Mouse (Mus musculus): ENCODE measurements around the gene Gata2.
"Not testable (repeated sequence)": the region's sequence is repeated elsewhere in the genome, so short reads cannot be mapped to it uniquely, and the experiment has no call there.

Gata2 gene

DNA sequence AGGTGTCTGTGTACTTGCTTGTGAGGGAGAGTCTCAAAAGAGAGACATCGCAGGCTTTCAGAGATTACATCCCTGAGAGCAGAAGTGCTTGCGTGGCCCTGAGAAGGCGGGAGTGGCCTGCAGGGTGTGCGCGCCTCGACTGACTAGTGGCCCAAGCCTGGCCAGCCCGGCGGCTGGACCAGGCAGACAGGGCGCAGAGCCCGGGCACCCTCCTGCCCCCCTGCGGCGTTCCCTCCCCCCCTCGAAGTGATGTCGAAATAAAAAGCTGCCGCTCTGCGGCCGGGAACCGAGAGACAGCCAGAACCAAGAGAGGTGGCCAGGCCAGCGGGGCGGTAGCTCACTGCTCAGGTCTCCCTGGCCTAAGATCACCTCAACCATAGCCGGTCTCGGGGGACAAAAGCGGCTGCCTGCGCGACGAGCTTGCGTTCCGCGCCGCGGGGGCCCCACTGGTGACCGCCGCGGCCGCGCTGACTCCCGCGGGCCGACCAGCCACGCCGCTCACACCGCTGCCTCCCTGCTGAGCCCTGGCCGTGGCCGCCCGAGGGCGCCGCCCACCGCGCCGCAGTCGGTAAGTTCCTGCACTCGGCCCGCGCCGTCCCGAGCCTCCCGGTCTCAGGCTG lies at the start of gene Gata2:
Gene Gata2, plus strand, starts transcription at position 459 of the 620 bp plus-strand sequence.
- in situ Hi-C loops (cut with MboI, MseI): loop anchor here (10.0 kb wide), 1 partner anchor 311 kb away; no protein-coding TSS in a partner anchor

DNA sequence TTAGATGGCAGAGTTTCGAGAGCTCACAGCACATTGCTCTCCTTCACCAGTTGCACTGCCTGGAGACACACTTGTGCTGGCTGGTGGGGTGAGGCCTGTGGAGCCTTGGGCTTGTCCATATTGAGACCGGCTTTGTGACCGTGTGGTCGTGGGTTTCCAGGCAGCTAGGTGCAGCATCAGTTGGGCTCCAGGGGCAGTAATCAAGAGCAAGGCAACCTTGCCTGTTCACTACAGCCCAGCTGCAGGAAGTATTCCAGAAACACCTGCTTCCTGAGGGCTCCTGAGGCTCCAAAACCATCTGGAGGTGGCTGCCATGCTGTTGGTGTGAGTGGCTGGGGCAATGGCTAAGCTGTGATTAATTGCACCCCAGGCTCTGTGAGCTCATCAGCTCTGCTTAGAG lies 47.9 kb upstream of the Gata2 start:
- in situ Hi-C loops (cut with MboI, MseI): no loop called here

DNA sequence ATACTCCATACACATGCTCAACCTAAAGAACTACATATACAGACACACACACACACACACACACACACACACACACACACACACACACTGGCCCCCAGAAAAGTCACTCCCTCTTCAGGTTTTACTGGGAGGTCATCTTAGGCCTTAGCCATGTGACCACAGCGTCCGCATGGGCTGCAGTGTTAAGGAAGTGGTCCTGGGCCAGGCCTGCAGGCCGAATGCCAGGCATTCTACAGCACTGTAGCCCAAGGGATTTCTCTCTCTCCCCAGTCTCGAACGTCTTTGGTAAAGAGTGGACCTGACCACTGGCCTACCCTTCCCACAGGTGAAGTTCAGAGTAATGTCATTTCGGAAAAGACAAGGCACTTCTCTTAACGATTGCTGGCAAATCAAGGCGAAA lies 47.1 kb upstream of the Gata2 start:
- in situ Hi-C loops (cut with MboI, MseI): no loop called here

DNA sequence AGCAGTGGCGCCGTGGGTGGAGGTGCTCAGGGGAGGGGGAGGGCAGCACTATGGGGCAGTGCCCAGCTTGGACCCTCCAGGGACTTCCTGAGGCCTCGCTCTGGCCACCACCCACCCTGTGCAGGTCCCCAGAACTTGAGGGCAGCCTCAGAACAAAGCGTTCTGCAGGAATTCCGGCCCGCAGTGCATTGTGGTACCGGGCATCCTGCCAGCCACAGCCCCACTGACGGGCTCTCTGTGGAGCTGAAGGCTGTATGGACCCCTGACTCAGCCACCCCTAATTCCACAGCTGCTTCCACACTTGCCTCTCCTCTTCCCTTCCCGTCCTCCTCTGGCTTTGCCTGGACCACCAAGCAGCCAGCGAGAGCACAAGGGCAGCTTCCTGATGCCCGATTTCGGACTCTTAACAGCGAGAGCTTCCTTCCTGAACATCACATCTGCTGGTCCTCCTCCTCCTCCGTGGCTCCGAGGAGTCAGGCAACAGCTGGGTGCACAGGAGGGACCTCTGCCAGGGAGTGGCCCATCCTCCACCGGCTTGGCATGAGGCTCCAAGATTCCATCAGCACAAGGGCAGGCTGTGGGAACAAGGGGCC lies 46.2 kb upstream of the Gata2 start:
- in situ Hi-C loops (cut with MboI, MseI): no loop called here

DNA sequence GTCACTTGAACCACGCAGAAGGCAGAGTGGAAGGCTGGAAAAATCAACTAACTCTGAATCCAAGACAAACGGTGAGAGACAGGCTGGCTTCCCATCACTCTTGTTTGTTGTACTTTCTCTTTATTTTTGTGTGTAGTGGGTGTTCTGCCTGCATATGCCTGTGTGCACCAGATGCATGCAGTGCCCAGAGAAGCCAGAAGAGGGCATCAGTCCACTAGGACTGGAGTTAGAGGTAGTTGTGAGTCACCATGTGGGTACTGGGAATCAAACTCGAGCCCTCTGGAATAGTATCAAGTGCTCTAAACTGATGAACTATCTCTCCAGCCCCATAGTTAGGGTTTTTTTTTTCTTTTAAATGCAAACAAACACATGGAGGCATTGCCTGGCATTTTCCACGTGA lies 42.4 kb upstream of the Gata2 start:
- in situ Hi-C loops (cut with MboI, MseI): no loop called here

DNA sequence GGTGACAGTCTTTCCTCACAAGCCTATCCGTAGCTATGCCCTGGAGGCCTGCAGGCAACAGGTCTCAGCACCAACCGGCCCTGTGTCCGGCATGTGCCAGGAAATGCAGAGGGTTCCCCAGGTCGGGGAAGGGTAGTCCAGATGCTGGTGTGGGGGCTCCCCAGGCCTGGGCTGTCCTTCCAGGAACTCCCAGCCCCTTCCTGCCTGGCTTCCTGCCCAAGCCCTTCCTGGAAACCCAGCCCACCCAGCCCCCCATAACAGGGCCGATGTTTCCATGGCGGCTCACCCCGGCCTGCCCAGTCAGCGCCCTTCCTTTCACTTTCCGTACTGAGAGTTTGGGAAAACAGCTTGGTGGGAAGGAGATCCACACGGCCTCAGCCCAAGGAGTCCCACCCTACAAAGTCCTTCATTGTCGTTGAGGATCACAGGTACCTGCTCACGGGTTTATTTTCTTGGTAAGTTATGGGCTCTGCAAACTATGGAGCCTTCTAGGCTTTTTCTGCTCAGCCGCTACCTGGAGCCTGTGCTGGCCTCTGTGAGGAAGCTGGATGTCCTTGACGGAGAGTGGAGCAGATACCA lies 41.5 kb upstream of the Gata2 start:
- in situ Hi-C loops (cut with MboI, MseI): no loop called here

DNA sequence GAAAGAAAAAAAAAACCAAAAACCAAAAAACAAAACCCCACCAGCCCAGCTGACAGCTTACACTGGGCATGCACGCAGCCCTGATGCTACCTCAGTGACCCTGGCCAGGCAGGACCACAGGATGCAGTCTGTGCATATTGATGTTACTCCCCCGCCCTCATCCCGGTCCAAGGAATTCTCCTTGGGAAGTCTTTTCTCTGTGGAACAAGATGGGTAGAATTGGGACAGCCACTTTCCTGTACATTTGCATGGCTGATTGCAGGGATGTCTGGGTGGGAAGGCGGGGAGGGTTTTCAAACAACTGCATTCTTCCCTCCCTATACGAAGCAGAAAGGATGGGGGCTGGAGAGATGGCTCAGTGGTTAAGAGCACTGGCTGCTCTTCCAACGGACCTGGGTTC lies 40.7 kb upstream of the Gata2 start:
- in situ Hi-C loops (cut with MboI, MseI): no loop called here

DNA sequence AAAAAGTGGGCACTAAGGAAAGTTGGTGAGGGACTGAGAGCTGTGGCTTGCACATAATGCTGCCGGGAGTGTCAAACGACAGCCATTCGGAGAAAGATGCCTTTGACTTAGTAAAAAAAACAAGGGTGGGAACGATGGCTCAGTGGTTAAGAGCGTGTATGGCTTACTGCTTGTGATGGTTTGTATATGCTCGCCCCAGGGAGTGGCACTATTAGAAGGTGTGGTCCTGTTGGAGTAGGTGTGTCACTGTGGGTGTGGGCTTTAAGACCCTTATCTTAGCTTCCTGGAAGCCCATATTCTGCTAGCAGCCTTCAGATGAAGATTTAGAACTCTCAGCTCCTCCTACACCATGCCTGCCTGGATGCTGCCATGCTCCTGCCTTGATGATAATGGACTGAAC lies 38.1 kb upstream of the Gata2 start:
- in situ Hi-C loops (cut with MboI, MseI): not testable (repeated sequence)

DNA sequence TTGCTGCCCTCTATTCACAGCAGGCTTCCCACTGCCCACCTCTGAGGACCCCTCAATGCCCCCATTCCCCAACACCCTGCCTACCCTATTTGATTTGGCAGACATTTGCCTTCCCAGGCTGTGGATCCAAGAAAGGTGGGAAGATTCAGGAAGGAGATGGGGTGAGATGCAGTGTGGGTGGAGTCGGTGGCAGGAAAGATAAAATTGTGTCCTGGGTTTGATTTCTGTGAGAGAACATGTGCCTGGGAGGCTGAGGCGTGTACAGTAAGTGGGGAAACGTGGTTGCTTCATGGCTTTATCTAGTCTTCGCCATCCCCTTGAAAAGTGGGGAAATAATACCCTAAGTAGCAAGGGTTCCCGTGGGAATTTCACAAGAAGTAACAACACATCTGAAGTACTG lies 34.9 kb upstream of the Gata2 start:
- in situ Hi-C loops (cut with MboI, MseI): no loop called here

DNA sequence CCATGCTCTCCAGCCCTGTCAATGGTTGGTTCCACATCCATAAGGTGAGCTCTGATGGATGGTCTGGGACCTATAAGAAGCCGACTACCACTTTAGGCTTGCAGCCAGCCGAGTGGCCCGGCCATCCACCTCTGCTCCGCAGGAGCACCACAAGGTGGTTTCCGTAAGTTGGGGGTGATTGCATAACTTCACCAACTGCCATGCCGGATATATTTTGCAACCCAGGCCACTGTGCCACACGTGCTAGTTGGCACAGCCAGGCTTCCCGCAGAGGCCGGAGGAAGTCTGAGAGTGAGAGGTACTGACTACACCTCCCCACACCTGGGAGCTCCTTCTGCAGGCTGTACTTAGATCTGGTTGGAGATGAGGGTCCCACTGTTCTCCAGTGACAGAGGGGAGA lies 27.6 kb upstream of the Gata2 start:
- in situ Hi-C loops (cut with MboI, MseI): no loop called here

DNA sequence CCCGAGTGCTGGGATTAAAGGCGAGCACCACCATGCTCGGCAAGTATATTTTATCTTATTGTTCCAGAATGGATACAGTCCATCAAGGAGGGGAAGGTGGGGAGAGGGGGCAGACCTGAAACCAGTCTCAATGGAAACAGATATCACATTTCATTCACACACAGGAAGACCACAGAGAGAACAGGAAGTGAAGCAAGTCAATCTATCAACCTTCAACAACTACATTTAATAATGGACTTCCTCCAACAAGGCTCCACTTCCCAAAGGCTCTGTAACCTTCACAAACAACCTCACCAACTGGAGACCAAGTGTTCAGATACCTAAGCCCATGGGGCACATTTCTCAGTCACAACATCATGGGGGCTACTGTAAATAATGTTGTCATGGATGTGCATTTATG lies 19.5 kb upstream of the Gata2 start:
- in situ Hi-C loops (cut with MboI, MseI): no loop called here

DNA sequence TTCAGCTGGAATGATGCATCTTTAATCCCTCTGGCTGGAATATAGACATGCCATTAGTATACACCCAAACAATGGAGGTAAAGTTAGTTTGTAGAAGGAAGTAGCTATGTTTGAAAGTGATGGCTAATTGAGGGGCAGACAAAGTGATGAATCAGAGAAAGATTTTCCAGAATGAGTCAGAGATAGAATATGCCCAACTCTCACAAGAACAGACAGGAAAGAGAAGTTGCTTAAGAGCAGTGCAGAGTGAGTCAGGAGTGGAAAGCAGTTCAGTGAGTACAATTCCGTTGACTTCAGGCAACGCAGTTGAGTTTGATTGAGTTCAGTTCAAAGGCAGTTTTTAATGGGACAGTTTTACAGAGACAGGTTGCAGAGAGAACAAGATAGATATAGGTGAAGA lies 19.0 kb upstream of the Gata2 start:
- in situ Hi-C loops (cut with MboI, MseI): no loop called here

DNA sequence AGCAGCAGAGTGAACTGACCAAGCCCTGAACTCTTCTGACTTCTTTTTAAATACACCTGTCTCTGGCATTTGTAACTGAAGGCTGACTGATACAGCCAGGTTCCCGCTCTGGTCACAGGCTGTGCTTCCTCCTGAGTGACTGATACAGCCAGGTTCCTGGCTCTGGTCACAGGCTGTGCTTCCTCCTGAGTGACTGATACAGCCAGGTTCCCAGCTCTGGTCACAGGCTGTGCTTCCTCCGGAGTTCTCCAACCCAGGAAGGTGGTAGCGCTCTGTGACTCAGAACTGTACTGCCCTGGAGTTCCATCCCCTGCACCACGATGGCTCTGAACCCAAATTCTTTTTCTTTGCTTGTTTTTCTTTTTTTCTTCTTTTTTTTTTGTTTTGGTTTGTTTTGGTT lies 9.0 kb upstream of the Gata2 start:
- in situ Hi-C loops (cut with MboI, MseI): no loop called here

DNA sequence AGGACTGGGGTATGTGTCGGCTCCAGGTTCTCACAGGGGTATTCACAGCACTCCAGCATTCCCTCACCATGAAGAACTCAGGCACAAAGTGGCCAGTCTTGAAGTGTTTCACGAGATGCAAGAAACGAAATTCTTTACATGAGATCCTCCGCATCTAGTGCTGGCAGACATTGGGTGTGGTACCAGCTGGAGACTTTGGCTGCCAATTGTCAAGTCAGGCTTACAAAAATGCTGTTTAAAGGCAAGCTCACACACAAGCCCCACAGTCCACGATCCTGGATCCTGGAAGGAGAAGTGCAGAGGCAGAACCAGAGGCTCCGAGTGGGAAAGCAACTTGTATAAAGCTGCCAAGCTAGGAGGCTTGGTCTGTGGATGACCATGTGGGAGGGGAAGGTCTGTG lies 5.5 kb upstream of the Gata2 start:
- in situ Hi-C loops (cut with MboI, MseI): no loop called here

DNA sequence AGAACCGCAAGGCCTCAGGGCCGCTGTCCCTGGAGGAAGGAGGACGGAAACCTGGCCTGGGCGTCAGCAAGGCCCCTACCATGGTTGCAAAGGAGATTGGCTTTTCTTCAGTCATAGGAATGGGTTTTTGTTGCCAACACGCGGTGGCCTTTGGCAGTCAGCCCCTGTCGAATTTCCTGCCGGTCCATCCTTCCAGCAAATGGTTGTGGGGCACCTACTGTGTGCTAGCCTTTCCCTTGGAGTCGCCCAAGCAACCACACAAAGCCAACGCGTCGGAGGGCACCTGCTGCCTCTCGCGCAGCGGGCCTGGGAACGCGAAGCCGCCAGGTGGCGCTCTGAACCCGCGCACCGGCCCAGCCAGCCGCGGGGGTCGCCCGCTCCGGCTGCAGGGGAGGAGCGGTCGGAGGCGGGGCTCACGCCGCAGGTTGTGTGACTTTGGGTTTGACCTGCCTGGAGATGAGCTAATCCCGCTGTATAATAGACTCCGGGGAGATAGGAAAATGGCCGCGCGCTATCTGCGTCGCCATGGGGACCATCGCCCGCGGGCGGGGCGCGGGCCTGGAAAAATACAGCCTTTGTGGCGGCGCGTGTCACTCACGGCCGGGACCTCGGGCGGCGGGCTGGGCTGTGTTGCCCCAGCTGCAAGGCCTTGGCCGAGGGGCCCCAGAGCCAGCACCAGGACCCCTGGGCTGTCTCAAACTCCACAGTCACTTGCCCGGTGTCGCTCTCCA lies 4.2 kb upstream of the Gata2 start:
- in situ Hi-C loops (cut with MboI, MseI): loop anchor here (10.0 kb wide), 1 partner anchor 315 kb away; no protein-coding TSS in a partner anchor

DNA sequence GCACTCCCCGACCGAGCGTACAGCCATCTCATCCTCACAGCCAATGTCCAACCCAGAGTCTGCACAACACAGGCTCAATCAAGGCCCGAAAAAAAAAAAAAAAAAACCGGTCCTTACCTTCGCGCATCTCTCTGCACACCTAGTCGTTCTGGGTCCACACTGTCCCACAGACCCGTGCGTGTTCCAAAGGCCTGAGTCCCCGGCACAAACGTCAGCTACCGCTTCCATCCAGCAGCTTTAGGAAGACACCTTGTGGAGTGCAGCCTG lies 3.7 kb upstream of the Gata2 start:
- in situ Hi-C loops (cut with MboI, MseI): loop anchor here (10.0 kb wide), 1 partner anchor 315 kb away; no protein-coding TSS in a partner anchor

DNA sequence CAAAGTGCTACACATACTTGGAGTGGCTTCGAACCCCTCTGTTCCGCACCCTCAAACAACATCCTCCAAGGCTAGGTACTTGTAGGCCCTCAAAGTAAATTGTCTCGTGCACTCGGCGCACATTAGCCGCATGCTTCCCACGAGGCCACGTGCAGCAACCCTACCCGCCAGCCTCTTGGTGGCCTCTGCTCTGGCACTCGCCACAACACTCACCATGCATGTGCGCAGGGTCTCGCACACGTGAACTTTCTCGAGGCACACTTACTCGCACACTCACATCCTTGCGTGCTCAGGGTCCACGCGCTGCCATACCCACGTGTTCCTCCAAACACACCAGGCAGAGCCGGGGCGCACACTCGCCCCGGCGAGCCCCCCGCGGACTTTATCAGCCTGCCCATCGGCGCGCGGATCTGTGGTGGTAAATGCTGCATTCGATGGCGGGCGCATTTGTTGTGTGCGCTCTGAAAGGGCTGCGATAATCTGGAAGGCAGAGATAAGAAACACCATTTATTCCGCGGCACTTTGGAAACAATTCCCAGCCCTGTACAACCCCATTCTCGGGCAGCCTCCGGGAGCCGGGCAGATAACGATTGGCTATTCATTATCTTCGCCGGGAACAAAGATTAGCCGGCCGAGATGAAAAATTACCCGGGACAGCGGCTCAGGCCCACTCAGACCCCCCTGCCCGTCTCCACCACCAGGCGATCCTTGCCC lies 3.2 kb upstream of the Gata2 start:
- in situ Hi-C loops (cut with MboI, MseI): loop anchor here (10.0 kb wide), 1 partner anchor 314 kb away; no protein-coding TSS in a partner anchor

DNA sequence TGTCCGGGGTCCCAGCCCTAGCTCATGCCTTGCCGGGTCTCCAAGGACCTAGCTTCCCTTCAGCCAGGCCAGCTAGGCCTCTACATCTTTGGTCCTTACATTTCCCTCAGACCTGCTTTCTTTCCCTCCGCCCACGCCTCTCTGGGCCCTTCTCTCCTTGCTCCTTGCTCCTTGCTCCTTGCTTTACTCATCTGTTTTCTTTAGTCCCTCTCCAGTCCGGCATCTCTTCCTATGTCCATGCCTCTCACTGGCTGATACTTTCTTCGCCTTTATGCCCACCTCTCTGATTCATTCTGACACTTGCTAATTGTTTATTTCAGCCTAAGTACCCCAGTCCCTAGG lies 2.7 kb upstream of the Gata2 start:
- in situ Hi-C loops (cut with MboI, MseI): loop anchor here (10.0 kb wide), 1 partner anchor 314 kb away; no protein-coding TSS in a partner anchor

DNA sequence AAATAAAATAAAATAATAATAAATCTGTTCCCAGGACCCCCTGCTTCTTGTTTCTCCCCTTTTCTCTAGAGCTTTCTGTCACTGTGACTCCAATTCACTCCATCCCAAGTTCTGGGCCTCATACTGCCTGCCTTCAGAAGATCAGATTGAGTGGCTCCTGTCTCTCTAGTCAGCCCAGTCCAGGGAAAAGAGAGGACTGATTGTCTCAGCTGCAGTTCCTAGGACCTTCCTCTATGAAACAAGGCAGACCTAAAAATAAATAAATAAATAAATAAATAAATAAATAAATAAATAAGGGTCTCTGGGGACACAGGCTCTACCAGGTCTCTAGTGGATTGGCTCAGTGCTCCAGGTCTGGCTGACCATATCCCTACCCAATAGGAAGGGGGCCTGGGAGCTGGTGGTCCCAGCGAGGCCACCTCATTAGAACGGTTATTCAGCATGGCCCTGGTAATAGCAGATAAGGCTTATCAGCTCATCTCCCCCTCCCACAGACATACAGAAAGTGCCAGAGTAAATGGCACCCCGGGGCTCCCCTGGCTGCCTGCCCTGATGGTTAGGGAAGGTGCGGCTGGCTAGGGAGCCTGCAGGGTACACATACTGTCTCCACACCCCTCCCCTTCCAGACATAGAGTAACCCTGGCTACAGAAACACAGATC lies 2.1 kb upstream of the Gata2 start:
- in situ Hi-C loops (cut with MboI, MseI): loop anchor here (10.0 kb wide), 1 partner anchor 313 kb away; no protein-coding TSS in a partner anchor

DNA sequence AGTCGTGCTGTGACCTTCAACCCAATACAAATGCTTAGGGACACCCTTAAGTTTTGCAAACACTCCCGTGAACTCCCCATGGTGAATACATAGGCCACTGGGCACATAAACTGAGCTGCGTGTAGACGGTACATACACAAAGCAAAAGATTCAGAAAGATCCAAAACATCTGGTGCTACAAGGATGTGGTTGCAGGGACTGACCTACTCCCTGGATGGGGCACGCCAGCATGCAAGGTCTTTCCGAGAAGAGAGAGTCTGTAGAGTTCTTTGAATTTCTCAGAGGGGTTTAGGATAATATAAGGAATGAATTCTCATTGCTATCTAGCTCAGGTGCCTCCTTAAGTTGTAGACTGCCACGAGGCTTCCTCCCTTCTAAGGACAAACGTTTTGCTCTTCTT lies 935 bp upstream of the Gata2 start:
- in situ Hi-C loops (cut with MboI, MseI): loop anchor here (10.0 kb wide), 1 partner anchor 312 kb away; no protein-coding TSS in a partner anchor

Measured in T-helper 1 cell (primary cell).